Mouse (Mus musculus): ENCODE measurements around the gene Eml6.

DNA sequence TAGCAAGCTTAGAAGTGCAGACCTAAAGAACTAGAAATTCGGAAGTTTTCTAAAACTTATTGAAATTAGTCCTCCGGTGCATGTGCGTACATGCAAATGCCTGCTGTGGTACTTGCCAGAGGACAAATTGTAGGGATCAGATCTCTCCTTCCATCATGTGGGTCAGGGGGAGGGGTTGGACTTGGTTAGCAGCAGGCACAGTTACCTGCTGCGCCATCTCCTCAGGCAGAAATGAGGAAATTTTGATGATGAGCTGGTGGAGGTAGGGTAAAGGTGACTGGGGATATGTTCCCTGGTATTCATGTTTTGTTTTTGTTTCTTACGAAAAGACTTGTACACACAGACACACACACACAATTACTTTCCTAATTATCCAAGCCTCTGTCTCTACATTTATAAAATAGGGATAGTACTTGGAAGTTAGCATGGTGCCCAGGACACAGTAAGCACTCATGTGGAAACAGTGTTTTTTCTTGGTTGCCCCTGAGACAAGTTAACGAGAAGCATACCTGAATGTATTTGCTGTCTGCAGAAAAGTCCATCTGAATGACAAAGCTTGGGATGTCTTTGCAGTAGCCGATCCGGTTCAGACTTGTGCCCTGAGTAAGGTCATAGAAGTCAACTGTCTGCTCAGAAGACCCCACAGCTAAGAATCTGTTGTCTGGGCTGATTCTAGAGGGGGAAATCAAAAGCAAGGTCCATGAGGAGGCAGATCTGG lies 276.9 kb downstream of the Eml6 start:
- no peak for TF ChIP-seq EP300 (IDR thresholded peaks at IDR 0.05; ENCODE audit: low read depth)
- TF ChIP-seq CTCF (IDR thresholded peaks at IDR 0.05; ENCODE audit: low read depth) = no peak
